Mouse (Mus musculus) hindbrain, postnatal 0 days (tissue): ENCODE measurements around the gene Mars. TPM values are rescaled to one million over a fixed set of nuclear protein-coding genes. Genes with fewer than 3 reads are reported as not detected.

Source experiments
- ATAC-seq: fragments of 200-750 bp; cut with Nextera tagmentation; 2 replicates; pipeline ENCODE4 v1.8.0; 2017; ENCODE audit warnings: mild to moderate bottlenecking, moderate TSS enrichment, moderate library complexity
- DNase-seq: peaks from one replicate; pipeline ENCODE4 v3.0.0-alpha.2; 2015; ENCODE audit warnings: low spot score
- H3K27ac ChIP-seq: fragments of 300-500 bp; sonication (generic); 2 replicates; pipeline ENCODE4 v1.5.1; 2014; ENCODE audit warnings: mild to moderate bottlenecking
- H3K27me3 ChIP-seq: fragments of 300-500 bp; sonication (generic); 2 replicates; pipeline ENCODE4 v1.6.1; 2014; ENCODE audit warnings: low read length, mixed read lengths; ENCODE audit not compliant: insufficient read depth
- H3K36me3 ChIP-seq: fragments of 300-500 bp; sonication (generic); 2 replicates; pipeline ENCODE4 v1.6.1; 2014; ENCODE audit warnings: low read length, mixed read lengths; ENCODE audit not compliant: insufficient read depth
- H3K4me1 ChIP-seq: fragments of 300-500 bp; sonication (generic); 2 replicates; pipeline ENCODE4 v1.6.1; 2014; ENCODE audit warnings: antibody characterized with exemption, low read length, mixed read lengths; ENCODE audit not compliant: insufficient read depth
- H3K4me2 ChIP-seq: fragments of 300-500 bp; sonication (generic); 2 replicates; pipeline ENCODE4 v1.6.1; 2014; ENCODE audit warnings: low read depth, mild to moderate bottlenecking, low read length, moderate library complexity, mixed read lengths
- H3K4me3 ChIP-seq: fragments of 300-500 bp; sonication (generic); 2 replicates; pipeline ENCODE4 v1.5.1; 2014; ENCODE audit warnings: low read length
- H3K9ac ChIP-seq: fragments of 300-500 bp; sonication (generic); replicated peaks from 2 replicates; pipeline ENCODE4 v1.6.1; 2014; ENCODE audit warnings: mild to moderate bottlenecking, low read length, moderate library complexity, mixed read lengths
- H3K9me3 ChIP-seq: fragments of 300-500 bp; sonication (generic); 2 replicates; pipeline ENCODE4 v1.6.1; 2016; ENCODE audit warnings: low read length, mixed read lengths
- CTCF ChIP-seq: IDR thresholded peaks from 2 replicates; pipeline ENCODE4 v1.5.1; 2016; ENCODE audit warnings: antibody characterized with exemption, control low read depth, low read depth
- WGBS: fragments of 180-500 bp; shearing (Covaris S2); extraction: QIAGEN DNeasy Blood & Tissue Kit; methylation state at CpG from one replicate; pipeline ENCODE4 v1.1.7; 2014; 5-methylcytosine and 5-hydroxymethylcytosine counted together
- polyA plus RNA-seq: library from polyadenylated mRNA; unstranded; fragments of >200 nt; fragmentation: Nextera tagmentation; extraction: Ambion mirVana; gene quantifications from 2 replicates; pipeline ENCODE4 v1.2.1, GENCODE M21; 2015
- total RNA-seq: library from RNA; depleted of rRNA; stranded (reverse); fragments of >200 nt; gene quantifications from 2 replicates; pipeline ENCODE4 v1.2.3, GENCODE M21; 2014

Gene Mars
- total and polyA plus RNA-seq, 2 experiments from 2014 or later: 90.4 to 104 TPM

DNA sequence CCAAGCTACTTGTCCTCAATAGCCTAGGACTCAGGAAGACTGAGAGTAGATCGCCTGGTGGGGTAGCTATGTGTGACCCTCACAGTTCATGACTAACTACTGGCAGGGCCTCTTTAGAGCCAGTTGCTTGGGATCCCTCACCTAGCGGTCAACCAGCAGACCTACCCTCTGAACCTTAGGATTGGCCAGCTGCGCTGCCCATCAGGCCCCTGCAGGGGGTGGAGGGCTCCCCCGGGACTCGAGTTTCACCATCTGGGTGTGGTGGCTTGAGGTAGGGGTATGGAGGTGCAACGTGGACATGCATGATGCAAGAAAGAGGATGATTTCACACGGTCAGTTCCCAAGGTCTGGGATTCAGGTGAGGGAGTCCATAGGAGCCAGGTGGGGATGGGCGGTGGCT, 40.1 kb upstream of the Mars start:
- H3K4me1 ChIP-seq: no peaks in the 10 kb centered on the region
- ATAC-seq: no peak

DNA sequence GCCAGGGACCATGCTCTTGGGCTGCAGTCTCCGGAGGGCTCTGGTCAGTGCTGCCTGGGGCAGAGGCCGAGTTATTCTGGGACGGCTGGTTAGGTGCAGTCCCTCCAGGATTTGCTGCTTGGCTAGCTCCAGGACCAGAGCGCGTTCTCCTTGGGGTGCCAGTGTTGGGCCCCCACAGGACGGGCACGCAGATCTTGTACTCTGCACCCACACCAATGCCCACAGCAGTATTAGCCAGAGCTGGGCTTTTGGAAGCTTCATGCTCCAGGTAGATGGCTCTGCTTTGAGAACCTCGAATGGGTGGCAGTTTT, 39.7 kb upstream of the Mars start:
- H3K9me3 ChIP-seq: no peaks in the 10 kb centered on the region
- no peaks in the 10 kb centered on the region; the same call in 1 of the 2 replicates for H3K27me3 ChIP-seq
- 86% methylated on average over 8 of the region's 8 CpGs for WGBS
- no peaks in the 10 kb centered on the region for H3K36me3 ChIP-seq
- H3K4me3 ChIP-seq: no peak overlapping the region
- ATAC-seq: no peak
- H3K4me2 ChIP-seq: no peak overlapping the region
- H3K9ac ChIP-seq: no peak overlapping the region
- H3K27ac ChIP-seq: no peak overlapping the region
- TF ChIP-seq CTCF: no peak
- H3K4me1 ChIP-seq: no peaks in the 10 kb centered on the region
- no peak for DNase-seq

More for the DNA sequence above, 40.1 kb upstream of the Mars start:
- Histone ChIP-seq H3K9ac (no peak overlapping the region), H3K4me3 (no peak overlapping the region), H3K9me3 (no peaks in the 10 kb centered on the region), H3K36me3 (no peaks in the 10 kb centered on the region), H3K4me2 (no peak overlapping the region), H3K27ac (no peak overlapping the region), H3K27me3 (no peaks in the 10 kb centered on the region; the same call in 1 of the 2 replicates)
- 78% methylated on average over 8 of the region's 8 CpGs for WGBS
- TF ChIP-seq CTCF: no peak
- no peak for DNase-seq

DNA sequence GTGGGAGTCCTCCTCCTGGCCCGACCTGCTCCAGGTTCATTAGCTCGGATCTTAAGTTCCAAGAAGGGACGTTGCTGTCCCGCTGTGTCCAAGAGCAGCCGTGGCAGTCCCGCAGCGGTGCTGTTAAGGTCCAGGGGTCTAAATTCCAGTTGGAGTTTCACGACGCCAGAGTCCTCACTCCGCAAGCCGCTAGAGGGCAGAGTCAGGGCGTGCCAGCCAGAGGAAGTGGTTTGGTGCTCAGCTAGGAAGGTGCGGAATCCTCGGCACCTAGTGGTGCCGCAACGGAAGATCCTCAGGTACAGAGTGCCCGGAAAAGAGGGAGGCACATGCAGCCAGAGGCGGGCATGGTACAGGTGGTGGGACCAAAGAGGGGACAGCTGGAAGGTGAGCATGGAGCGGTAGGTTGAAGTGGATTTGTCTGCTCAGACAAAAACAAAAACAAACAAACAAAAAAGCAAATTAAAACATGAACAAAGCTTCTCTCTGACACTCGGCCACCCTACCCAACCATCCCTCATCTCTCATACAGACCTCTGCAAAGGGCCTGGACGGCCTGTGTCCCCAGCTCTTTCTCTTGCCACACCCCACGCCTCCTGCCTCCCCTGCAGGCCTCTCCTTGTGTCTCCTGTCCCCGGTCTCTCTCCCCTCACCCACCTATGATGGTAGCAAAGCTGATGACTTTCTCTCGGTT, 39.2 kb upstream of the Mars start:
- Histone ChIP-seq H3K27me3 (no peaks in the 10 kb centered on the region; the same call in 1 of the 2 replicates), H3K4me1 (no peaks in the 10 kb centered on the region), H3K4me2 (peak overlapping the region; percentile 48), H3K27ac (no peak overlapping the region), H3K4me3 (peak overlapping the region; percentile 14; the same call in 1 of the 2 replicates), H3K36me3 (no peaks in the 10 kb centered on the region), H3K9me3 (no peaks in the 10 kb centered on the region), H3K9ac (no peak overlapping the region)
- 11% methylated on average over 24 of the region's 24 CpGs for WGBS
- ATAC-seq: peak; percentile 67; the same call in 1 of the 2 replicates
- peak; percentile 87 for TF ChIP-seq CTCF
- DNase-seq: peak; percentile 77

GRCm38 (mm10) chr10:127349810-127350209, 38.2 kb upstream of the Mars start:
- H3K4me3 ChIP-seq: no peak overlapping the region
- H3K4me1 ChIP-seq: no peaks in the 10 kb centered on the region
- no peak overlapping the region for H3K9ac ChIP-seq
- DNase-seq: no peak
- H3K9me3 ChIP-seq: no peaks in the 10 kb centered on the region
- 77% methylated on average over 8 of the region's 8 CpGs for WGBS
- H3K27ac ChIP-seq: no peak overlapping the region
- ATAC-seq: no peak
- no peak for TF ChIP-seq CTCF
- no peaks in the 10 kb centered on the region for H3K27me3 ChIP-seq
- H3K4me2 ChIP-seq: no peak overlapping the region
- H3K36me3 ChIP-seq: no peaks in the 10 kb centered on the region

DNA sequence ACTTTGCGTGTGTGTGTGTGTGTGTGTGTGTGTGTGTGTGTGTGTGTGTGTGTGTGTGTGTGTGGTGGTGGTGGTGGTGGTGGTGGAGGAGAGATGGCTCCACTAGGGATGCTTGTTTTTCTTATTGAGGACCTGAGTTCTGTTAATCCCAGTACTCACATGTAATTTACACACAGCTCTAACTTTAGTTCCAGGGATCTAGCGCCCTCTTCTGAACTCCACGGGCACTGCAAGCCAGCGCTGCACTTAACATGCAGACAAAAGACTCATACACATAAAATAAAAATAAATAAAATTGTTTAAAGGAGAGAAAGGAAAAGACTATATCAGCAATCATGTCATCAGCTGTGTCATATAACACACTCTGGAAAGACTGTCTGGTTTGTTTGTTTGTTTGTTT, 37.4 kb upstream of the Mars start:
- 69% methylated on average over 4 of the region's 4 CpGs for WGBS

GRCm38 (mm10) chr10:127346173-127346572, 34.6 kb upstream of the Mars start:
- Histone ChIP-seq H3K4me1 (no peaks in the 10 kb centered on the region), H3K9me3 (no peaks in the 10 kb centered on the region), H3K27ac (no peak overlapping the region), H3K27me3 (0 out of 2 replicates have a peak, but pooled peaks cover 4% of the 10 kb centered on the region), H3K4me3 (no peak overlapping the region), H3K9ac (no peak overlapping the region), H3K4me2 (no peak overlapping the region), H3K36me3 (no peaks in the 10 kb centered on the region)
- 84% methylated on average over 3 of the region's 3 CpGs for WGBS
- ATAC-seq (no peak), DNase-seq (no peak)
- TF ChIP-seq CTCF: no peak

More for the DNA sequence above, 37.4 kb upstream of the Mars start:
- DNase-seq (no peak), ATAC-seq (no peak)
- no peak overlapping the region for H3K9ac ChIP-seq
- H3K9me3 ChIP-seq: no peaks in the 10 kb centered on the region
- no peaks in the 10 kb centered on the region for H3K4me1 ChIP-seq
- H3K27me3 ChIP-seq: no peaks in the 10 kb centered on the region
- no peak overlapping the region for H3K4me3 ChIP-seq
- no peak overlapping the region for H3K27ac ChIP-seq
- H3K4me2 ChIP-seq: no peak overlapping the region
- H3K36me3 ChIP-seq: no peaks in the 10 kb centered on the region
- TF ChIP-seq CTCF: peak; percentile 34

DNA sequence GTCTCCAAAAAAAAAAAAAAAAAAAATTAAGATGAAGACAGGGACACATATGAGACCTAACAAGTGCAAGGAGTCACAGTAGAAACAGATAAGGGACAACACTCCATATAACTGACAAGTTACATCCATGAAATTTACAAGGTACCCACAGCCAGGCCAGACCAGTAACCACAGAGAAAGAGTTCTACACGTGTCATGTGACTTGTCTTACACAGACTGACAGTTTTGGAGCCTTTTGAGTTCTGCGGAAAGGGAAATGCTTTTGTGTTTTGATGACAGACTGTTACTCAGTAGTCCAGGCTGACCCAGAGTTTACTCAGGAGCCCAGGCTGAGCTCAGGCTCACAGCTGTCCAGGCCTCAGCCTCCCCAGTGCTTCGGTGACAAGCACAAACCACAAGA, 31.4 kb upstream of the Mars start:
- no peak overlapping the region for H3K9ac ChIP-seq
- WGBS: 66% methylated on average over 3 of the region's 3 CpGs
- peaks cover 11% of the 10 kb centered on the region for H3K4me1 ChIP-seq
- ATAC-seq (no peak), DNase-seq (no peak)
- peaks cover 13% of the 10 kb centered on the region; the same call in 1 of the 2 replicates for H3K27me3 ChIP-seq
- H3K4me3 ChIP-seq: no peak overlapping the region
- TF ChIP-seq CTCF: no peak
- no peak overlapping the region for H3K4me2 ChIP-seq
- no peaks in the 10 kb centered on the region for H3K9me3 ChIP-seq
- no peaks in the 10 kb centered on the region for H3K36me3 ChIP-seq
- H3K27ac ChIP-seq: no peak overlapping the region
